Mouse (Mus musculus) stomach, postnatal 0 days (tissue): ENCODE measurements around the gene Sema6b. TPM values are rescaled to one million over a fixed set of nuclear protein-coding genes. Genes with fewer than 3 reads are reported as not detected.
"Not testable (repeated sequence)": the region's sequence is repeated elsewhere in the genome, so short reads cannot be mapped to it uniquely, and the experiment has no call there.

Experiments
- ATAC-seq: fragments of 200-750 bp; cut with Nextera tagmentation; 2 replicates; pipeline ENCODE4 v1.8.0; 2017; ENCODE audit not compliant: low FRiP score, low TSS enrichment
- DNase-seq: peaks from one replicate; pipeline ENCODE4 v3.0.0-alpha.2; 2016; ENCODE audit warnings: low spot score
- H3K27ac ChIP-seq: fragments of 300-500 bp; sonication (generic); replicated peaks from 2 replicates; pipeline ENCODE4 v1.5.1; 2014; ENCODE audit warnings: mild to moderate bottlenecking, control low read depth
- H3K27me3 ChIP-seq: fragments of 300-500 bp; sonication (generic); 2 replicates; pipeline ENCODE4 v1.6.1; 2014; ENCODE audit warnings: low read length; ENCODE audit not compliant: control insufficient read depth, insufficient read depth
- H3K36me3 ChIP-seq: fragments of 300-500 bp; sonication (generic); 2 replicates; pipeline ENCODE4 v1.6.1; 2014; ENCODE audit warnings: low read length, mixed read lengths; ENCODE audit not compliant: control insufficient read depth, insufficient read depth
- H3K4me1 ChIP-seq: fragments of 300-500 bp; sonication (generic); replicated peaks from 2 replicates; pipeline ENCODE4 v1.6.1; 2014; ENCODE audit warnings: antibody characterized with exemption; ENCODE audit not compliant: control insufficient read depth, insufficient read depth
- H3K4me2 ChIP-seq: fragments of 300-500 bp; sonication (generic); replicated peaks from 2 replicates; pipeline ENCODE4 v1.6.1; 2014; ENCODE audit warnings: low read depth, mild to moderate bottlenecking, control low read depth, moderate library complexity
- H3K4me3 ChIP-seq: fragments of 300-500 bp; sonication (generic); 2 replicates; pipeline ENCODE4 v1.5.1; 2014; ENCODE audit warnings: low read depth, low read length, control low read depth
- H3K9ac ChIP-seq: fragments of 300-500 bp; sonication (generic); 2 replicates; pipeline ENCODE4 v1.6.1; 2014; ENCODE audit warnings: mild to moderate bottlenecking, low read length, control low read depth, mixed read lengths
- H3K9me3 ChIP-seq: fragments of 300-500 bp; sonication (generic); 2 replicates; pipeline ENCODE4 v1.6.1; 2016; ENCODE audit warnings: low read length; ENCODE audit not compliant: control insufficient read depth
- CTCF ChIP-seq: IDR thresholded peaks from 2 replicates; pipeline ENCODE4 v1.5.1; 2016; ENCODE audit warnings: antibody characterized with exemption, low read depth, mild to moderate bottlenecking, moderate library complexity
- EP300 ChIP-seq: optimal IDR thresholded peaks from 2 replicates; pipeline ENCODE3; 2016; ENCODE audit warnings: antibody characterized with exemption
- WGBS: fragments of 180-500 bp; shearing (Covaris S2); extraction: QIAGEN DNeasy Blood & Tissue Kit; methylation state at CpG from one replicate; pipeline ENCODE4 v1.1.7; 2014; 5-methylcytosine and 5-hydroxymethylcytosine counted together
- polyA plus RNA-seq: library from polyadenylated mRNA; unstranded; fragments of >200 nt; fragmentation: Nextera tagmentation; extraction: Ambion mirVana; gene quantifications from 2 replicates; pipeline ENCODE4 v1.2.1, GENCODE M21; 2015

Gene Sema6b
- polyA plus RNA-seq, 1 experiment from 2014 or later, result 0.39 TPM

- H3K9ac ChIP-seq, result no peak overlapping the region
- 82% methylated on average over 1 of the region's 1 CpGs for WGBS
- DNase-seq, result no peak
- H3K27ac ChIP-seq, result peak overlapping the region; percentile 36; the same call in 1 of the 2 replicates
- H3K4me3 ChIP-seq, result no peak overlapping the region
- H3K36me3 ChIP-seq, result peaks cover 7% of the 10 kb centered on the region; the same call in 1 of the 2 replicates
- no peak overlapping the region for H3K4me2 ChIP-seq
- no peaks in the 10 kb centered on the region for H3K4me1 ChIP-seq
- no peaks in the 10 kb centered on the region for H3K9me3 ChIP-seq
- TF ChIP-seq CTCF, result no peak
- no peak for TF ChIP-seq EP300
- ATAC-seq, result no peak
- H3K27me3 ChIP-seq, result no peaks in the 10 kb centered on the region
Observed at GRCm38 (mm10) chr17:56092312-56092711, 47.8 kb downstream of the Sema6b start.

GRCm38 (mm10) chr17:56080781-56081585 lies 59.2 kb downstream of the Sema6b start:
- TF ChIP-seq CTCF (no peak), EP300 (no peak)
- H3K9me3 ChIP-seq, result no peaks in the 10 kb centered on the region
- peak overlapping the region; percentile 41 for H3K9ac ChIP-seq
- H3K4me1 ChIP-seq, result peaks cover 3% of the 10 kb centered on the region; the same call in 1 of the 2 replicates
- no peak overlapping the region for H3K27ac ChIP-seq
- ATAC-seq (no peak), DNase-seq (peak; percentile 34)
- peaks cover 6% of the 10 kb centered on the region for H3K36me3 ChIP-seq
- H3K4me2 ChIP-seq, result peak overlapping the region; percentile 90
- WGBS, result 8% methylated on average over 8 of the region's 8 CpGs
- H3K4me3 ChIP-seq, result peak overlapping the region; percentile 79
- H3K27me3 ChIP-seq, result no peaks in the 10 kb centered on the region

- Histone ChIP-seq H3K4me2 (peak overlapping the region; percentile 90), H3K9me3 (no peaks in the 10 kb centered on the region), H3K4me3 (peak overlapping the region; percentile 79), H3K27ac (peak overlapping the region; percentile 81; the same call in 1 of the 2 replicates), H3K27me3 (no peaks in the 10 kb centered on the region), H3K4me1 (peaks cover 6% of the 10 kb centered on the region; the same call in 1 of the 2 replicates), H3K9ac (peak overlapping the region; percentile 89), H3K36me3 (peaks cover 6% of the 10 kb centered on the region)
- ATAC-seq (no peak; the same call in 1 of the 2 replicates), DNase-seq (no peak)
- no peak for TF ChIP-seq EP300
- TF ChIP-seq CTCF, result no peak
- 1% methylated on average over 11 of the region's 11 CpGs for WGBS
Observed at GRCm38 (mm10) chr17:56079921-56080320, 60.2 kb downstream of the Sema6b start.

GRCm38 (mm10) chr17:56078880-56079795 lies 61.0 kb downstream of the Sema6b start, which contains the start of gene Hdgfl2:
Gene Hdgfl2, plus strand, starts transcription at chr17:56079634.
- no peaks in the 10 kb centered on the region for H3K9me3 ChIP-seq
- H3K4me3 ChIP-seq, result peak within 1 kb of the TSS; percentile 79
- TF ChIP-seq CTCF, result no peak
- TF ChIP-seq EP300, result no peak
- peaks cover 8% of the 10 kb centered on the region for H3K4me1 ChIP-seq
- peak within 1 kb of the TSS; percentile 81; the same call in 1 of the 2 replicates for H3K27ac ChIP-seq
- H3K36me3 ChIP-seq, result peaks cover 6% of the 10 kb centered on the region
- H3K27me3 ChIP-seq, result no peaks in the 10 kb centered on the region
- H3K9ac ChIP-seq, result peak within 1 kb of the TSS; percentile 89
- peak within 1 kb of the TSS; percentile 90 for H3K4me2 ChIP-seq
- WGBS, result under 1% methylated on average over 61 of the region's 61 CpGs
- peak; percentile 100 for DNase-seq
- ATAC-seq, result peak; percentile 95

- H3K27me3 ChIP-seq, ATAC-seq, H3K36me3 ChIP-seq, DNase-seq, H3K9ac ChIP-seq, H3K9me3 ChIP-seq: not testable (repeated sequence)
- H3K4me2 ChIP-seq, result peak overlapping the region; percentile 23; the same call in 1 of the 2 replicates
- peak overlapping the region; percentile 18; the same call in 1 of the 2 replicates for H3K4me3 ChIP-seq
- peaks cover 11% of the 10 kb centered on the region for H3K4me1 ChIP-seq
- WGBS, result 64% methylated on average over 9 of the region's 9 CpGs
- H3K27ac ChIP-seq, result peak overlapping the region; percentile 56; the same call in 1 of the 2 replicates
Observed at GRCm38 (mm10) chr17:56078361-56078760, 61.8 kb downstream of the Sema6b start.
